Mouse (Mus musculus) embryonic facial prominence, embryonic 11.5 days (tissue): ENCODE measurements around the gene Rbbp8nl. TPM values are rescaled to one million over a fixed set of nuclear protein-coding genes. Genes with fewer than 3 reads are reported as not detected.

Experiments
- ATAC-seq: fragments of 200-750 bp; cut with Nextera tagmentation; replicated peaks from 2 replicates; pipeline ENCODE4 v1.8.0; 2017; ENCODE audit warnings: low read depth; ENCODE audit not compliant: insufficient number of reproducible peaks, low FRiP score, low TSS enrichment
- DNase-seq: peaks from one replicate; pipeline ENCODE4 v3.0.0-alpha.2; 2015; ENCODE audit warnings: low spot score
- H3K27ac ChIP-seq: fragments of 300-500 bp; sonication (generic); replicated peaks from 2 replicates; pipeline ENCODE4 v1.5.1; 2014; ENCODE audit warnings: mild to moderate bottlenecking, low read depth, low read length, control low read depth
- H3K27me3 ChIP-seq: fragments of 300-500 bp; sonication (generic); 2 replicates; pipeline ENCODE4 v1.6.1; 2014; ENCODE audit warnings: mild to moderate bottlenecking, low read length, moderate library complexity, mixed read lengths; ENCODE audit not compliant: control insufficient read depth, insufficient read depth
- H3K36me3 ChIP-seq: fragments of 300-500 bp; sonication (generic); replicated peaks from 2 replicates; pipeline ENCODE4 v1.6.1; 2014; ENCODE audit warnings: low read depth, mild to moderate bottlenecking, low read length, moderate library complexity, mixed read lengths; ENCODE audit not compliant: control insufficient read depth, insufficient read depth
- H3K4me1 ChIP-seq: fragments of 300-500 bp; sonication (generic); 2 replicates; pipeline ENCODE4 v1.6.1; 2014; ENCODE audit warnings: low read length, mixed read lengths; ENCODE audit not compliant: control insufficient read depth, insufficient read depth
- H3K4me2 ChIP-seq: fragments of 300-500 bp; sonication (generic); 2 replicates; pipeline ENCODE4 v1.6.1; 2014; ENCODE audit warnings: low read depth, mild to moderate bottlenecking, control low read depth, low read length, moderate library complexity
- H3K4me3 ChIP-seq: fragments of 300-500 bp; sonication (generic); 2 replicates; pipeline ENCODE4 v1.5.1; 2014; ENCODE audit warnings: low read depth, low read length, control low read depth
- H3K9ac ChIP-seq: fragments of 300-500 bp; sonication (generic); replicated peaks from 2 replicates; pipeline ENCODE4 v1.6.1; 2014; ENCODE audit warnings: mild to moderate bottlenecking, control low read depth, low read length
- H3K9me3 ChIP-seq: fragments of 300-500 bp; sonication (generic); replicated peaks from 2 replicates; pipeline ENCODE4 v1.6.1; 2016; ENCODE audit warnings: mild to moderate bottlenecking, low read length, inconsistent platforms, mixed read lengths; ENCODE audit not compliant: control insufficient read depth
- WGBS: fragments of 180-500 bp; shearing (Covaris S2); extraction: QIAGEN DNeasy Blood & Tissue Kit; methylation state at CpG from one replicate; pipeline ENCODE4 v1.1.7; 2014; 5-methylcytosine and 5-hydroxymethylcytosine counted together
- polyA plus RNA-seq: library from polyadenylated mRNA; unstranded; fragments of >200 nt; fragmentation: Nextera tagmentation; extraction: Ambion mirVana; gene quantifications from 2 replicates; pipeline ENCODE4 v1.2.1, GENCODE M21; 2014

The Rbbp8nl gene
- polyA plus RNA-seq: 0.20 and 0.35 TPM in 2 replicates

GRCm38 (mm10) chr2:180289440-180290108 is at the start of gene Rbbp8nl:
Gene Rbbp8nl (minus strand): TSS chr2:180289879.
- 25% methylated on average over 16 of the region's 16 CpGs for WGBS
- no peak within 1 kb of the TSS for H3K4me3 ChIP-seq
- no peak within 1 kb of the TSS for H3K9ac ChIP-seq
- peak within 1 kb of the TSS; percentile 23 for H3K4me2 ChIP-seq
- DNase-seq: peak; percentile 71
- H3K27ac ChIP-seq: no peak within 1 kb of the TSS; the same call in 1 of the 2 replicates
- no peak; the same call in 1 of the 2 replicates for ATAC-seq
- H3K4me1 ChIP-seq: 0 out of 2 replicates have a peak, but pooled peaks cover 2% of the 10 kb centered on the region
- no peaks in the 10 kb centered on the region for H3K9me3 ChIP-seq
- no peaks in the 10 kb centered on the region for H3K27me3 ChIP-seq
- H3K36me3 ChIP-seq: no peaks in the 10 kb centered on the region

GRCm38 (mm10) chr2:180334551-180334986 is 44.9 kb upstream of the Rbbp8nl start, which contains the start of gene Gata5:
Gene Gata5 (minus strand): TSS chr2:180334699.
- WGBS: 0% methylated on average over 32 of the region's 33 CpGs
- peaks cover 40% of the 10 kb centered on the region for H3K27me3 ChIP-seq
- H3K4me2 ChIP-seq: peak within 1 kb of the TSS; percentile 54
- peak within 1 kb of the TSS; percentile 37 for H3K9ac ChIP-seq
- H3K4me3 ChIP-seq: peak within 1 kb of the TSS; percentile 35
- H3K36me3 ChIP-seq: no peaks in the 10 kb centered on the region
- DNase-seq (peak; percentile 45), ATAC-seq (peak; percentile 36)
- H3K4me1 ChIP-seq: peaks cover 6% of the 10 kb centered on the region
- H3K9me3 ChIP-seq: no peaks in the 10 kb centered on the region
- H3K27ac ChIP-seq: no peak within 1 kb of the TSS

GRCm38 (mm10) chr2:180333778-180334550 is 44.3 kb upstream of the Rbbp8nl start:
- Histone ChIP-seq H3K27ac (no peak overlapping the region), H3K4me1 (peaks cover 6% of the 10 kb centered on the region), H3K4me2 (peak overlapping the region; percentile 54), H3K9me3 (no peaks in the 10 kb centered on the region), H3K4me3 (peak overlapping the region; percentile 35), H3K9ac (peak overlapping the region; percentile 37), H3K27me3 (peaks cover 40% of the 10 kb centered on the region), H3K36me3 (no peaks in the 10 kb centered on the region)
- no peak for ATAC-seq
- peak; percentile 17 for DNase-seq
- under 1% methylated on average over 67 of the region's 69 CpGs for WGBS

- Histone ChIP-seq H3K9me3 (no peaks in the 10 kb centered on the region), H3K4me3 (no peak overlapping the region), H3K9ac (no peak overlapping the region), H3K27ac (no peak overlapping the region), H3K27me3 (peaks cover 26% of the 10 kb centered on the region), H3K4me1 (peaks cover 6% of the 10 kb centered on the region), H3K36me3 (no peaks in the 10 kb centered on the region), H3K4me2 (no peak overlapping the region)
- 88% methylated on average over 1 of the region's 1 CpGs for WGBS
- ATAC-seq: no peak
- DNase-seq: no peak
Observed at GRCm38 (mm10) chr2:180329466-180329865, 39.8 kb upstream of the Rbbp8nl start.

- no peak overlapping the region for H3K27ac ChIP-seq
- no peak overlapping the region for H3K4me3 ChIP-seq
- H3K4me1 ChIP-seq: no peaks in the 10 kb centered on the region
- H3K4me2 ChIP-seq: no peak overlapping the region
- H3K9me3 ChIP-seq: no peaks in the 10 kb centered on the region
- no peaks in the 10 kb centered on the region for H3K36me3 ChIP-seq
- ATAC-seq: no peak
- H3K9ac ChIP-seq: no peak overlapping the region
- 36% methylated on average over 14 of the region's 14 CpGs for WGBS
- no peak for DNase-seq
- H3K27me3 ChIP-seq: no peaks in the 10 kb centered on the region
Observed at GRCm38 (mm10) chr2:180322674-180323355, 33.1 kb upstream of the Rbbp8nl start.

- Histone ChIP-seq H3K4me1 (no peaks in the 10 kb centered on the region), H3K27me3 (no peaks in the 10 kb centered on the region), H3K9ac (no peak overlapping the region), H3K9me3 (no peaks in the 10 kb centered on the region), H3K4me2 (no peak overlapping the region), H3K4me3 (no peak overlapping the region), H3K27ac (no peak overlapping the region), H3K36me3 (no peaks in the 10 kb centered on the region)
- DNase-seq (no peak), ATAC-seq (no peak)
- WGBS: 55% methylated on average over 4 of the region's 4 CpGs
Observed at GRCm38 (mm10) chr2:180320216-180320615, 30.5 kb upstream of the Rbbp8nl start.

- H3K4me3 ChIP-seq: no peak overlapping the region
- DNase-seq (no peak), ATAC-seq (no peak)
- no peak overlapping the region for H3K9ac ChIP-seq
- 83% methylated on average over 7 of the region's 7 CpGs for WGBS
- no peaks in the 10 kb centered on the region for H3K9me3 ChIP-seq
- no peaks in the 10 kb centered on the region for H3K27me3 ChIP-seq
- no peaks in the 10 kb centered on the region for H3K4me1 ChIP-seq
- H3K4me2 ChIP-seq: no peak overlapping the region
- no peaks in the 10 kb centered on the region for H3K36me3 ChIP-seq
- no peak overlapping the region for H3K27ac ChIP-seq
Observed at GRCm38 (mm10) chr2:180317591-180317990, 27.9 kb upstream of the Rbbp8nl start.
